ENCODE assay signal across 9 mouse cellular contexts in genomic region chr17:46627409-46627808, GRCm38 (mm10). TPM values are rescaled to one million over a fixed set of nuclear protein-coding genes. Genes with fewer than 3 reads are reported as not detected.
DNase-seq lines count a peak whose midpoint lies in the region; ATAC-seq and TF ChIP-seq lines count a peak whose summit lies in the region.
"Had no signal": no experiment of that assay in that cellular context is flagged by ENCODE, and none has a peak within 500 bp of the region (broad histone marks: within the 10 kb centered on the region; RNA-seq: fewer than 3 reads in every experiment).

No protein-coding gene starts in this region.

- H3K4me3 ChIP-seq in lung, adult 2 months (replicated peaks; ENCODE audit: extremely low read depth, low read depth, low read length): no peak overlapping the region
- H3K4me3 ChIP-seq in hindbrain, embryonic 11.5 days (ENCODE audit: low read depth, low read length): peak overlapping the region; percentile 95
- peak overlapping the region; percentile 86 for H3K4me3 ChIP-seq in lung, postnatal 0 days (ENCODE audit: low read depth, low read length)
- H3K4me3 ChIP-seq: erythroblast, embryonic 14.5 days had no signal

- TF ChIP-seq EP300 in lung, postnatal 0 days (IDR thresholded peaks at IDR 0.05): no peak

- H3K9ac ChIP-seq in hindbrain, embryonic 11.5 days (ENCODE audit: low read depth, low read length): no peak overlapping the region; the same call in 1 of the 2 replicates
- peak overlapping the region; percentile 94; the same call in 1 of the 2 replicates for H3K9ac ChIP-seq in lung, postnatal 0 days (replicated peaks; ENCODE audit: low read depth)

- H3K4me2 ChIP-seq in hindbrain, embryonic 11.5 days (replicated peaks; ENCODE audit: low read depth, low read length): peak overlapping the region; percentile 63
- H3K4me2 ChIP-seq in lung, postnatal 0 days (replicated peaks; ENCODE audit: low read depth, low read length): peak overlapping the region; percentile 87

- TF ChIP-seq POLR2A in lung, adult 2 months (IDR thresholded peaks at IDR 0.05; ENCODE audit: borderline replicate concordance, extremely low read depth, low read depth, low read length): peak; percentile 19; the same call in 1 of the 2 replicates

- no peak overlapping the region for H3K27ac ChIP-seq in hindbrain, embryonic 11.5 days (ENCODE audit: low read depth, low read length)
- H3K27ac ChIP-seq in lung, postnatal 0 days (ENCODE audit: low read length): peak overlapping the region; percentile 97

- H3K36me3 ChIP-seq in hindbrain, embryonic 11.5 days (ENCODE audit: control insufficient read depth, insufficient read depth, low read length): no peaks in the 10 kb centered on the region
- 0 out of 2 replicates have a peak, but pooled peaks cover 7% of the 10 kb centered on the region for H3K36me3 ChIP-seq in lung, postnatal 0 days (ENCODE audit: insufficient read depth, low read length)

- no peak for DNase-seq in lung, adult 2 months
- DNase-seq in lung, postnatal 25 days (ENCODE audit: low spot score): no peak
- DNase-seq in hindbrain, embryonic 11.5 days (ENCODE audit: low spot score): no peak
- peak; percentile 66 for DNase-seq in lung, postnatal 0 days (ENCODE audit: low spot score)
- no peak for DNase-seq in spleen, postnatal 14 days (ENCODE audit: low spot score in 2 of 2)
- no peak for DNase-seq in urinary bladder, postnatal 10 days (ENCODE audit: low spot score)

- no peak for TF ChIP-seq CTCF in lung, adult 2 months (IDR thresholded peaks at IDR 0.05; ENCODE audit: insufficient read depth, low read length)
- no peak for TF ChIP-seq CTCF in lung, postnatal 0 days (IDR thresholded peaks at IDR 0.05)

- no peaks in the 10 kb centered on the region for H3K9me3 ChIP-seq in hindbrain, embryonic 11.5 days (ENCODE audit: control insufficient read depth, low read length)
- no peaks in the 10 kb centered on the region for H3K9me3 ChIP-seq in lung, postnatal 0 days (ENCODE audit: low read length)
- H3K9me3 ChIP-seq: megakaryocyte, embryonic 14.5 days had no signal

- H3K27me3 ChIP-seq in hindbrain, embryonic 11.5 days (ENCODE audit: control insufficient read depth, insufficient read depth, low read length): no peaks in the 10 kb centered on the region
- H3K27me3 ChIP-seq in lung, postnatal 0 days (replicated peaks; ENCODE audit: insufficient read depth, low read length): no peaks in the 10 kb centered on the region

- 57% methylated on average over 6 of the region's 6 CpGs for WGBS in lung, adult 2 months
- WGBS in hindbrain, embryonic 11.5 days: 59% methylated on average over 6 of the region's 6 CpGs
- WGBS in lung, postnatal 0 days: 31% methylated on average over 6 of the region's 6 CpGs

- ATAC-seq in hindbrain, embryonic 11.5 days (ENCODE audit: low FRiP score): no peak
- ATAC-seq in lung, postnatal 0 days: no peak
- no peak for ATAC-seq in cerebellum, adult (ENCODE audit: insufficient number of reproducible peaks, low FRiP score, low TSS enrichment)

- H3K4me1 ChIP-seq in lung, adult 2 months (ENCODE audit: control insufficient read depth, insufficient read depth, low read length): peaks cover 9% of the 10 kb centered on the region
- H3K4me1 ChIP-seq in hindbrain, embryonic 11.5 days (replicated peaks; ENCODE audit: control insufficient read depth, insufficient read depth, low read length): peaks cover 21% of the 10 kb centered on the region
- peaks cover 22% of the 10 kb centered on the region; the same call in 1 of the 2 replicates for H3K4me1 ChIP-seq in lung, postnatal 0 days (ENCODE audit: insufficient read depth, low read depth, low read length)

RNA-seq across cellular contexts. Expression of gene Ptk7, which starts 1.9 kb away (rescaled TPM):
- polyA plus RNA-seq in lung, adult 2 months (2012; rRNA removed): 52.6 and 57.3 TPM in 2 replicates
- 16.0 and 21.5 TPM in 2 replicates for polyA plus RNA-seq in hindbrain, embryonic 11.5 days (2014; fragmentation: Nextera tagmentation; extraction: Ambion mirVana)
- 73.2 and 75.8 TPM in 2 replicates for polyA plus RNA-seq in lung, postnatal 0 days (2015; fragmentation: Nextera tagmentation; extraction: Ambion mirVana)

RNA-seq across cellular contexts. Expression of gene Klc4, which starts 18.4 kb away (rescaled TPM):
- polyA plus RNA-seq in lung, adult 2 months (2012; rRNA removed): 22.6 and 24.1 TPM in 2 replicates
- polyA plus RNA-seq in hindbrain, embryonic 11.5 days (2014; fragmentation: Nextera tagmentation; extraction: Ambion mirVana): 22.7 and 29.8 TPM in 2 replicates
- polyA plus RNA-seq in lung, postnatal 0 days (2015; fragmentation: Nextera tagmentation; extraction: Ambion mirVana): 36.5 and 38.4 TPM in 2 replicates

RNA-seq across cellular contexts. Expression of gene Mrpl2, which starts 18.6 kb away (rescaled TPM):
- polyA plus RNA-seq in lung, adult 2 months (2012; rRNA removed): 52.1 and 61.5 TPM in 2 replicates
- 94.8 and 95.2 TPM in 2 replicates for polyA plus RNA-seq in hindbrain, embryonic 11.5 days (2014; fragmentation: Nextera tagmentation; extraction: Ambion mirVana)
- 69.2 and 88.6 TPM in 2 replicates for polyA plus RNA-seq in lung, postnatal 0 days (2015; fragmentation: Nextera tagmentation; extraction: Ambion mirVana)

RNA-seq across cellular contexts. Expression of gene Cul7, which starts 22.7 kb away (rescaled TPM):
- 40.1 and 45.7 TPM in 2 replicates for polyA plus RNA-seq in lung, adult 2 months (2012; rRNA removed)
- 25.9 and 30.5 TPM in 2 replicates for polyA plus RNA-seq in hindbrain, embryonic 11.5 days (2014; fragmentation: Nextera tagmentation; extraction: Ambion mirVana)
- polyA plus RNA-seq in lung, postnatal 0 days (2015; fragmentation: Nextera tagmentation; extraction: Ambion mirVana): 21.8 and 22.1 TPM in 2 replicates

RNA-seq across cellular contexts. Expression of gene Rrp36, which starts 46.7 kb away (rescaled TPM):
- 27.3 and 30.8 TPM in 2 replicates for polyA plus RNA-seq in lung, adult 2 months (2012; rRNA removed)
- polyA plus RNA-seq in hindbrain, embryonic 11.5 days (2014; fragmentation: Nextera tagmentation; extraction: Ambion mirVana): 57.9 and 58.4 TPM in 2 replicates
- polyA plus RNA-seq in lung, postnatal 0 days (2015; fragmentation: Nextera tagmentation; extraction: Ambion mirVana): 35.2 and 38.5 TPM in 2 replicates
